Mouse (Mus musculus): ENCODE data around the gene Timm13. TPM values are rescaled to one million over a fixed set of nuclear protein-coding genes. Genes with fewer than 3 reads are reported as not detected.

Timm13 gene
- total and polyA plus RNA-seq, 3 experiments: 174 to 243 (median 231) TPM

- no peak for DNase-seq
These were observed 3.9 kb upstream of the Timm13 start for GRCm38 (mm10) chr10:80904709-80905108.

GRCm38 (mm10) chr10:80904004-80904693 is 3.4 kb upstream of the Timm13 start:
- DNase-seq: peak; percentile 33

- DNase-seq: peak; percentile 11
These were observed 2.5 kb upstream of the Timm13 start for GRCm38 (mm10) chr10:80903282-80903681.

- DNase-seq: no peak
These were observed 1.6 kb upstream of the Timm13 start for GRCm38 (mm10) chr10:80902273-80902940.

GRCm38 (mm10) chr10:80901409-80902272 is 872 bp upstream of the Timm13 start:
- DNase-seq: no peak

- DNase-seq: no peak
These were observed 1.0 kb downstream of the Timm13 start for GRCm38 (mm10) chr10:80899591-80900317.

- no peak for DNase-seq
These were observed 1.7 kb downstream of the Timm13 start for GRCm38 (mm10) chr10:80899074-80899473.

- peak; percentile 36 for DNase-seq
These were observed 2.8 kb downstream of the Timm13 start for GRCm38 (mm10) chr10:80897861-80898510.

GRCm38 (mm10) chr10:80896581-80897485 is 3.9 kb downstream of the Timm13 start:
- no peak for DNase-seq

GRCm38 (mm10) chr10:80895697-80896096 is 5.1 kb downstream of the Timm13 start:
- no peak for DNase-seq

GRCm38 (mm10) chr10:80895100-80895499 is 5.7 kb downstream of the Timm13 start:
- DNase-seq: no peak

- DNase-seq: peak; percentile 92
These were observed 13.6 kb downstream of the Timm13 start for GRCm38 (mm10) chr10:80887181-80887580.

GRCm38 (mm10) chr10:80881301-80881700 is 19.5 kb downstream of the Timm13 start:
- peak; percentile 73 for DNase-seq

- DNase-seq: no peak
These were observed 19.9 kb downstream of the Timm13 start for GRCm38 (mm10) chr10:80880901-80881300.

- peak; percentile 70 for DNase-seq
These were observed 20.6 kb downstream of the Timm13 start for GRCm38 (mm10) chr10:80880131-80880641.

GRCm38 (mm10) chr10:80876594-80876993 is 24.2 kb downstream of the Timm13 start:
- peak; percentile 24 for DNase-seq

- peak; percentile 58 for DNase-seq
These were observed 24.7 kb downstream of the Timm13 start for GRCm38 (mm10) chr10:80876028-80876427.

GRCm38 (mm10) chr10:80874035-80874434 is 26.7 kb downstream of the Timm13 start:
- DNase-seq: no peak

GRCm38 (mm10) chr10:80871581-80871980 is 29.2 kb downstream of the Timm13 start, which contains the start of gene Tmprss9:
TSS of gene Tmprss9 (plus strand) at chr10:80871848.
- DNase-seq: no peak

- no peak for DNase-seq
These were observed 29.8 kb downstream of the Timm13 start for GRCm38 (mm10) chr10:80870993-80871392.
